Mouse (Mus musculus): ENCODE measurements at regions not wholly inside any gene's neighbourhood (a gene's known extent, or its start where the extent isn't known, plus 50 kb on each side); places are given as distances from the start of the nearest gene placed in this dataset.
A peak's percentile ranks its signal among the peaks of the same experiment; 100 is the strongest.

DNA sequence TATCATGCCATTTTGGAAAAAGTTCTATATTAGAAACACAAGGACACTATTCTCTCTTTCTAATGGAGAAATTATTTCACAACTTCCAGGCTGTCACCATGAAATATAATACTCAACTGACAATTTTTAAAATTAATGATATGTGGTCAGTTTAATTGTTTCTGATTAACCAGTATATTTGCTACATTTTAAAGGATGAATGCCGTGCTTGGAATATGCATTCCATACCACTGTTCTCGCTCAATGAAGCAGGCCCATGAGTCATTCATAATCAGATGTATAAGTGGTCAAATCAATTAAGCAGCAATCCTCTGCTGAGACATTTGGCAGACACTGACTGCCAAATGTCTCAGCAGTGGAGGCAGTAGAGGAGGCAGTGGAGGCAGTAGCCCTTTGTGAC, 283.4 kb upstream of the Gpc5 start:
- no peak for DNase-seq (ENCODE audit: low spot score)

DNA sequence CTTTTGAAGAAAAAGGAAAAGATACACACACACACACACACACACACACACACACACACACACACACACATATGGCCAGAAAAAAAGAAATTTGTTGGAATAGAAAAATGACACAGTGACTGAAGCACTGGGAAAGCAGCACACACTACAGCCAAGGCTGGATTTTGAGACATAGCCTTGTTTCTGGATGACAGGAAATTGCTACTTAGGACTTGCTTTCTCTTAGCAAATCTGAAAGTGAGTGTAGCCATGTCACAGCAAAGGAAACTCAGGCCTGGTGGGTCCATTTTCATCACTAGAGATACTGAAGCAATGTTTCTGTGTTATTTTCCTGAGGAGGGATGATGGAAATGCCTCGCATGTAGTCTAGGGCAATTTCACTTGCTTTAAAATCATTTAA, 271.3 kb upstream of the Gpc5 start:
- DNase-seq (ENCODE audit: low spot score) = no peak

DNA sequence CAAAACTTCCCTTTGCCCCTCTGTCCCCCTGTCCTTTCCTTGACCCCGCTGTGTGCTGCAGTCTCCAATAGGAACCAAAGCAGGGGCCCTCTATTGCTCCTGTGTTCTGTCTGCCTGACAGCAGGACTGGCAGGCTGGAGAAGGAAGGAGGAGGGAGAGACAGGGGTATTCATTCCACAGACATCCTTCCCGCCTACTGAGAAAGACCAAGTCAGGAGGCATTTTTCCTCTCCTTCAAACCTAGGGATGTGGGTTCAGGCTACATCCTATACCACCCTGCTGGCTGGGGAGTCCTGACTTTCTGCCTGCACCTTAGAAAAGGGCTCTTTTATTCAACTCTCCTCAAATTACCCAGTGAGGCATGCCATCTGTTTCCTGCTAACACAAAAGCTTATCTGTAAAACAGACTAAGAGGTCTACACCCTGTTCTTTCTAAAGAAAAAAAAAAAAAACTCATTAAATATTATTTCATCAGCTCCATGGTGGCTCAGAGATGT, 270.9 kb upstream of the Gpc5 start:
- no peak for DNase-seq (ENCODE audit: low spot score)

DNA sequence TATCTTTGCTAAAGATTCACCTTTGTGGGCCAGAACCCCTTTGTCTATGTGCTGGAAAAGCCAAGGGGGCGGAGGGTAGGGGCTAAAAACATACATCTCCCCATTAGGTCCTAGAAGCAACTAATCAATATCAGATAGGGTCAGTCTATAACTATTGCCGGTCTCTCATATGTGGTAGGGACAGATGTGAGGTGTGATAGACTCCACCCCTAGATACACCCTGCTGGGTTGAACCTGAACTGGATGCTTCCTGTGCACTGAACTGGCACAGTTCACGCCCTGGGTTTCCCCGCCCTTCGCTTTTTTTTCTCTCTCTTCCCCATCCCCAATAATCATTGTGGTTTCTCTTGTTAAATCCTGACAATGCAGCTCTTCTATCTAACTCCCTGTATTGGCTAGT, 270.3 kb upstream of the Gpc5 start:
- DNase-seq (ENCODE audit: low spot score) = no peak

DNA sequence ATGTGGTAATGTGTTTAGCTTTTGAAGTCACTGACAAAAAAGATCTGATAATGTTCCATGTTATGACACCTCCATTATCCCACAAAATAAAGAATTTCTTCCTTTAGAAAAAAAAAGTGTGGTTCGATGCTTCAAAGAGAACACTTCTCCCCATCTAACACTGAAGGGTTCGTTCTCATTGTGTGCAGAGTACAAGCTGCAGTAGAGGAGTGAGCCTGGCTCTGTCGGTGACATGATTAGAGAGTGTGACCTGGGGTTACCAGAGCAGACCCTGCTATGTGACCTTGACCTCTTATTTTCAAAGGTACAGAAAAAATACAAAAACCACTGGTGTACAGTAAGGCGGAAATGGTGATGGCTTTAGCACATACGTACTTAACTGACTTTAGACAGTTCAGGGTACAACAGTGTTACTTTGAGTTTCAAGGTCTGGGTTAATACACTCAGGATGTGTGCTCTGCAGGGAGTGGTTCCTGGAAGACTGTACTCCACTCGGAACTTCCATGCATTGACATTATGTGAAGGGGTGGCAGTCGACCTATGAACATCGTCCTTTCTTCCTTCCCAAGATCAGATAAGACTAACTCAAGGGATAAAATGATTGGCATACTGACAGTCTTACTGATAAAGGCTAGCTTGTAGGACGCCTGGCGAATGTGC, 265.2 kb upstream of the Gpc5 start:
- no peak for DNase-seq (ENCODE audit: low spot score)

DNA sequence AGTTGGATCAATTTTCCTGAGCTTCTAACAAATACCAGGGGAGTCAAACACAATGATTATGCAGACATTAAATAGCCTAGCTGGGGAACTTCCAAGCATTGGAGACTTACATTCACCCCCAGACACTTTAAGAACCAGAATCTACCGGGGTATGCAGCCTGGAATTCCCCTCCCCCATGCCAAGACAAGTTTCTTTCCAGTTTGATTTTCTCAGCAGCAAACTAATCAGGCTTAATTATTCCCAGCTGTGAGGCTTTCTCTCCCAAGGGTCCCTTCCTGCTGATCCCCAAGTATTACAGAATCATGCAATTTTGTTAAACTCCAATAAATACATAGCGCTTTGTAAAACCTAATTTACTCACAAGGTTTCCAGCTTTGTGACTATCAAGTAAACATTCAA, 262.7 kb upstream of the Gpc5 start:
- DNase-seq (ENCODE audit: low spot score) = no peak

DNA sequence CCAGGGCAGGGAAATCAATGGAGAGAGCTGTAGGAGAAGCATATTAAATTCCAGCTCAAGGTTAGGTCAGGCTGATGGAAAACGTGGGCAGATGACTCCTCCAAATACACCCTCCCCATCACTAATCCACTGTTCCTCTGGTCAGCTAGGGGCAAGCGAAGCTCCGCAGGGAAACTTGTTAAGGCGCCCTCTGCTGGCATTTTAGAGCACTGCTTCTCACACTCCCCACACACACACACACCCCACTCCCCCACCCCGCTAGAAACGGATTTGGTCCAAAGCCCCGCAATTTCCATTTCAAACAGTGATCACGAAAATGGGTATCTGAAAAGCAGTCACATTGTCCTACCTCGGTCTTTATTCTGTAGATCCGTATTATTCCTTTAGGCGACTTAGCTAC, 259.0 kb upstream of the Gpc5 start:
- no peak for DNase-seq (ENCODE audit: low spot score)

DNA sequence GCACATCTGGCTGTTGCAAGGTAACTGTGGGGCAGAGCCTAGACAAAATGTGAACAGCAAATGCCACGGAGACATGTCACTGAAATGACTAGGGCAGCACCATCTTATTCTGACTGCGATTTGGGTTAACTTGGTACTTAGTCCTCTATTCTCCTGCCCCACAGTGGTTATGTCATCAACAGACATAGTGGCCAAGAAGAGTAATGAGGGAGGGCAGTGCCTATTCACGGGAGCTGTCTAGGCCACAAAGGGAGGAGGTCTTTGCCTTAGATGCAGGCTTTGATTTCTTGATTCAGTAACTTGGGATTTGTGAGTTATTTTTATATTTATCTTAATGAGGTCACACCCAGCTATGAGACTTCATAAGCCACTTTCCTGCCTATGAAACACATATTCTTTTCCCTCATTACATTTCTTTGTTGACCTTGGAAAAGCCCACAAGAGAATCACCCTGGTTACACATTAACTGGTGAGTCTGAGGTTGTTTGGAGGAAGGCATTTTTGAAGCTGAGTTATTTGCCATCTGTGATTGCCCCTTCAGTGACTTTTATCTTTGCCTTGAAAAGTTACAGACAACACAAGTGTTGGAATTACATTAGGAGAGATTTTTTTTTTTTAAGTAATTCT, 255.2 kb upstream of the Gpc5 start:
- no peak for DNase-seq (ENCODE audit: low spot score)

DNA sequence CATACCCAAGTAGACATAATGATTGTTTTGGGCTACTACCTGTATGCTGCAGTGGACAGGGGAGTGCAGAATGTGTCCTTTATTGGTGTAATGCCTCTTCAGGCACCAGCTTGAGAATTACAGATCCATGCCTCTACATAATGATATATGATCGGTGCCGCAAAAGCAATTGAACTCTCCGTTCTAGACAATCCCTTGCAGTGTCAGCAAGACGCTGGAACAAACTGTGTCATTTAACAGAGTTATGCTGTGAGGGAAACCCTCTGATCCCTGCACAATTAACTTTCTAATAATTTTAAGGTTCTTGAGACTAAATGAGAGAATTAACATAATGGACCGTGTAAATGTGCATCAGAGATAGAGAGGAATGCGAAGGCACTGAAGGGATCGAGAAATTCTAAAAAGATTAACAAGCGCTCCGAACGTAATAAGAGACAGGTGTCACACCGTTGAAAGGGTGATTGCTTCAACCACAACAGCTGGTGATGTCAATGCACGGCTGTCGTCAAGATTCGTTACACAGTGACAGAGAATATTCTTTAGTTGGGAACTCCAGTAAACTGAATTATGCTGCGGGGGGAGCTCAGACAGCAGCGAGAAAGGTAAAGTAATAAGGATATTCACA, 254.3 kb upstream of the Gpc5 start:
- DNase-seq (ENCODE audit: low spot score) = no peak

DNA sequence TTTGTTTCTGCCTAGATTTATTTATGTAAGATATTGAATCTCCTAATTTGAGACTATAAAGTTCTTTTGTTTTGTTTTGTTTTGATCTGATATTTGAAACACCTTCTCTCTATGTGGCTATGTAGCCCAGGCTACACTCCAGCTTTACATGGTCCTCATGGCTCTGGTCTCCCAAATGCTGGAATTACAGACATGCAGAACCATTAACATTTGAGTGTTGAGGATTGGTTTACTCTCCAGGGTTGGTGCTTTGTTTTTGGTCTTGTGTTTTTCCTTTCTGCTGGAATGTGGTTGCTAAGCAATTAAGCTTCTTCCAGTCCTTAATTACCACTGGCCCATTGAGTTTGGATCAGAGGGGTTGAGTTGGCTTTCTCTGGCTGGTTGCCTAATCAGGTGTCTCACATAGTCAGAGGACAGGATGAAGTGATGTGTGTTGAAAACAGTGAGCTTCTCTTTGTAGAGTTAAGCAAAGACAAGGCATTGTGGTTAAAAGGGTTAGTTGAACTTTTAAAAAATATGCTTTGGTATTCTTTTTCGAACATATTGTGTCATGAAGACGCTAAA, 252.6 kb upstream of the Gpc5 start:
- DNase-seq (ENCODE audit: low spot score) = no peak

DNA sequence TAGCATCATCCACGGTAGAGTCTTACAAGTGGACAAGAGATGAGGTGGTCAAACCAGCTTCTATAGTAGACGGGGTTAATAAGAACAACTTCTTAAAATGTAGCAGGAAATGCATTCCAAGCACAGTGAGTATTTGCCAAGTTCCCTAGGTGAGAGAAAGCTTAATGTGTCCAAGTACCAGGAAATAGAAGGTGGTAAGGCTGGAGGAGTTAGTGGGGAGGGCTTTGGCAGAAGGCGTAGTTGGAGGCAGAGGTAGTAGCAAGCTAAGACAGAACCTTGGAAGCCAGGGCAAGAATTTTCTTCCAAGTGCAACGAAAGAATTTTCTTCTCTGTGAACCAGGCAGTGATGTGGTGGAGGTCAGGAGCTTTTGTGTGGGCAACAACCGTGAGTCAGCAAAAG, 251.2 kb upstream of the Gpc5 start:
- no peak for DNase-seq (ENCODE audit: low spot score)

DNA sequence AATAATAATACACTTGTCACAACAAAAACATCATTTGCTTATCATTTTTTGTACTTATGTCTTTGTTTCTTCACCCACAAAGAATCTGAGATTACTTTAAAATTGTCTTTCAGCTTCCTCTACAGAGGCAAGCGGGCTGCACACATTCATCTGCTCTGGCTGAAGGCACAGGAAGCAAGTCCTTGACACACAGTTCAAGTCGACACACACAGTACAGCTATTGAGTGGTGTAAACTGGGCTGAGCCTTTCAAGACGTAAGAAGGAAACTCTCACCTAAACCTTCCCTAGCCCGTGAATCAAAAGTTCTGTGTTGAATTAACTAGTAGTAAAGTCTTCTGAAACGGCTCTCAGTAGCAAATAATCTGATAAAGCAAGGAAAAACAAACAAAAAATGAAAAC, 250.5 kb upstream of the Gpc5 start:
- DNase-seq (ENCODE audit: low spot score) = no peak

DNA sequence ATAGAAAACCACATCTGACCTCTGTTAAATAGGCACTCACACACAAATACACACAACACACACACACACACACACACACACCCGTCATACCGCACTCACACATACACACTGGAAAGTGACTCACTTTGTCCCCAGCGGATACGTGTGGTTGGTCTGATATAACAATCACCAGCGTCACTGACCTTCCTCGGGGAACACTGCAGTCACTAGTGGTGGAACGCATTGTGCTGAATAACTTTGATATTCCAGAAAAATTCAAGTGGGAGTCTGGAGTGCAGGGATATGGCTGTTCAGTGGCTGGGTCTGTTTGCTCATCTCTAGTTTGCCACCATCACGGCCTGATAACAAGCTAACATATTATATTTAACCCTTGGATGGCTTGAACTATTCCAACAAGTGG, 249.7 kb upstream of the Gpc5 start:
- DNase-seq (ENCODE audit: low spot score) = no peak

DNA sequence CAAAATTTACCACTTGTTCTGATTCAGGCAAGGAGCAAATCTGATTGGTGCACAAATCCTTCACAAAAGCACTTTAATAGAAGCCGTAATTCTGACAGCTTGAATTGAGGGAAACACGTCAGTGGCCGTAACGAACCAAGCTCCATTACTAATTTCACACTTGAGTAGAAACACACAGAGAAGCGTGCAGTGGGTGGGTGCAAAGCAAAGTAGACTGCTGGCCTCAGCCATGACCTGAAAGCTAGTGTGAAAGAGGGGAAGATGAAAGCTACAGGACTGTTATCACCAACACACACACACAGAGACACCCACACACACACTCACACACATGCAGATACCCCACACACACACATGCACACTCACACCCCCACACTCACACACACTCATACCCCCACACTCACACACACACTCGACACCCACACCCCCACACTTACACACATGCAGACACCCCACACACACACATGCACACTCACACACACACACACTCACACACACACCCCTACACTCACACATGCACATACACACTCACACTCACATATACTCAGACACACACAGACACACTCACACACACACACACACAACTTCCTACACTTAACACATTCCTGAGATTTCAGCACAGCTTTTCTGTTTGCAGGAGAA, 248.8 kb upstream of the Gpc5 start:
- DNase-seq (ENCODE audit: low spot score) = no peak

DNA sequence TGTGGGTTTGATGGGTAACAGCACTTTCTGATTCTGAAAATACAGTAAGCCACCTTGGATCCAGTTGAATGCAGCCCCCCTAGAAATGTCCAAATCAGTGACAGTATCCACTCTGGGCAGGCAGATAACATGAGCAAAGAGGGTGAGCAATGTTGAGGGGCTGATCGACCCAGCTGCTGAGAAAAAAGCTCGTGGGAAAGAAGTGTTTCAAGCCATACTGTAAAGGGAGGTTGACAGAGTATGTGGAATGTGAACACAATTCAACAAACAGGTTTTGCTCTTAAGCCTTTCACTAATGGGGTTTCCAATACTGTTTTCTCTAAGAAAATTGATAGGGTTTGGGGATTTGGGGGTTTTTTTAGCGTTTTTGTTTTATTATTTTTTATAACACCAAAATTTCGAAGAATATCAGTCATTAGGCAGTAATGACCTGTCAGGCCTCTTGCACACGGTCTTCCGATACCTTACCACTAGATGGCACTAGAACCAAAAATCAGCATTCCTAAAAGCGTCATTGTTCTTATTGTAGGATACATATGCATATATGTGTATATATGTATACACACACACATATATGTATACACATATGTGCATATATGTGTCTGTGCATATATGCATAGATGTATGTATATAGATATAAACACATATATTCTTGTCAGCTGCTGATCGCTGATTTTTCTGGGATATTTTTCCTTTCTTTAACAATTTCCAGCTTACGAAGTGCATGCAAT, 237.5 kb upstream of the Gpc5 start:
- peak; percentile 34 for DNase-seq (ENCODE audit: low spot score)

DNA sequence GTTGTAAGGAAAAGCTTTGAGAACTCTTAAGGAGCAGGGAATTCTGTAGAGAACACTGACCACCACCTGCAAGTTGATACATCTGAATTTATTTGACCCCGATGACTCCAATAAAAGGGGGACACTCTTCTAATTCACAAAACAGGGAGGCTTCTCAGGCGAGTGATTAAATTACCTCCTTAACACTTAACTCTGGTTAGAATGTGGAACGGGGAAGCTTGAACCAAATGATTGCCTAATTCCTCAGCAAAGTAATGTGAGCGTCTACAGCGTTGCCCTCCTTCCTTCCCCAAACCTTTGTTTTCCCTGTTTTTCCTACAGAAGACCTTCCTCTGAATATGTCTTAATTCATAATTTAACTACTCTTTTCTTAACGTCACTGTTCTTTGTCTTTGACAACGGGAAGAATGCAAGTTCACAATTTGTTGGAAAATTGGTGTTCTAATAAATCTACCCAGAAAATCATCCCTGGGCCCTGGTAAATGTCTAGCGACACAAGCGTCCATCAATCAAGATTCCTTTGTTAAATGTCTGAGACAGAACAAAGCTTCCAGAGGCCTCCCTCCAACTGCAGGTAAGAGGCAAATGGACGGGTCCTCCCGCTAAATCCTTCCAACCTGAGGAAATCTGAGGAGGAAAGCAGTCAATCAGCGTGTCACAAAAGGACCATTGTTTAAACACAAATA, 236.8 kb upstream of the Gpc5 start:
- DNase-seq (ENCODE audit: low spot score) = no peak

DNA sequence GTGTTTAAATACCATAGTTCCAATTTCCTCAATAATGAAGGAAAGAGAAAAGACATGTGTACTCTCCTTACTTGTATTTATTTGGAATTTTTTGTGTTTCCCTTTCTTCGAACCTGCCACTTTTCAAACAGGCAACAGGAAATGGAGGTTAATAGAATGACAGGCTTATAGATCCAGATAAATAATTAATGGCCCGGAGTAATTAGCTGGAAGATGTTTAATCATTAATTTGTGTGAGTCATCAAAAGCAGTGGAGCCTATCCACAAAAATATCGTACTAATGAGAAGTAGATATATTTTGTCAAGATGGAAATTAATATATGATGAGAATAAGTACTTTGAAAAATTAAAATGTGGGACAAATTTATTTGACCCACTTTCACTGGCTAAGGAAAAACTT, 236.3 kb upstream of the Gpc5 start:
- no peak for DNase-seq (ENCODE audit: low spot score)

DNA sequence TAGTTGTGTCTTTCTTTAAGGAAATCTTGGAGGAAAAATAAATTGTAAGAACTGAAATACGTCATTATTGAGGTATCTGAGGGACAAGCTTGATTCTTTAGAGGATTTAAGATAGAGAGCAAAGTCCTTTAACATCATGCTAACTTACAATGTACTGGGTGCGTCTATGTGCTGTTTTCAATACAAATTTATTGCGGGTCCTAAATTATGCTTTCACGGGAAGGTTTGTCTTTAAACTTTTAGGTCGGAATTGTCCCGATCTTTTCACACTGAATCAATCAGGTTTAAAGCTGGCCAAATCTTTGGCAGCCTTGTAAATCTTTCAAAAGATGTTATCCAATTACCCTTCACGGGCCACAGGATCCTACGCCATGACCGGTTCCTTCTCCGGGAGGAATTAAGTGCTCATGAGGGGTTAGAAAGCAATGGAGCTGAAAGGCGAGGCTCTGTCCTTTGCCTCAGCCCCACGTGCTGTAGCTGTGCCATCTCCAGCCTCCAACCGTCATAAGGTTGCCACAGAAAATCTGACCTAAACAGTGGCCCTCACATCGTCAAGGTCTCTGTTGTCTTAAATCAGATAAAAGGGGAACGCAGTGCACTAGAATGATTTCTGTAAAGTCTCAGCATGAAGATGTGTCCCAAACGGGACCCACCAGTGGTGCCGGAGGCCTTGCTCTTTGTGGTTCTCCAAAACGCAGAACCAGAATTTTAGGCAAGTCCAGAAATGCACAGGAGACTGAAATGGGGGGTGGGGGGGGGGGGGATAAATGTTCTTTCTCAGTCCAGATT, 235.6 kb upstream of the Gpc5 start:
- DNase-seq (ENCODE audit: low spot score) = no peak

DNA sequence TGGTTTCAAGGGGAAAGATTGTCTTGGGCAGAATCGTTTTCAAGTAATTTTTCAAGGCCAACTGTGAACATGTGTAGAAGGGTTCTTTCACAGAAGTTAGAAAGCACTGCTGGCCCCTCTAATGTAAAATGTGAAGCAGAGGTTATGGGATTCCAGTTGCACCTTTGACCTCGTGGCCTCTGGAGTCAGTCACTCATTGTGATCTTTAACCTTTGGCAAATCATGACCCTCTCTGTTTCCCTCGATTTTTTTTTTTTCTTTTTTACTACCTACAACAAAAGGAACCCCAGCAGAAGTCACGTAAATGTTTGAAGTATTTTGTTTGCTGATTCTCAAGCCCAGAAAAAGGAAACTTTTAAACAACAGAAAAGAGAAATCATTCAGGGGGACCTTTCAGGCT, 234.8 kb upstream of the Gpc5 start:
- DNase-seq (ENCODE audit: low spot score) = no peak

DNA sequence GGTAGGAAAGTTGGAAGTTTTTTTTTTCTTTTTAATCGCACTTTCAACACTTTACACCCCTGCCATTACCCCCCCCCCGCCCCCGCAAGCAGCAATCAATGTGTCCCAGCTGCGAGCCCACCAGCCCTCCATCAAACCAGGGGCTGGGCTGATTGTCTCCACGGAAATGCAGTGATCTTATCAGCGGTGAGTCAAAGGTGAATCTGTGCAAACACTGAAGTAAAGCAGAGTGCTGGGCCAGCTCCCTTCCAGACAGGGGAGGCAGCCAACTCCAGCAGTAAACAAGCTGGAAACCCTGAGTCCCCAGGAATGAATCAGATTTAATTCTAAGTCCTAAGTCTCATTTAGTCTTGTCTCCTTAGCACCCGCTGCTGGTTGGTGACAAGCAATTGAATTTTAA, 234.3 kb upstream of the Gpc5 start:
- DNase-seq (ENCODE audit: low spot score) = no peak

DNA sequence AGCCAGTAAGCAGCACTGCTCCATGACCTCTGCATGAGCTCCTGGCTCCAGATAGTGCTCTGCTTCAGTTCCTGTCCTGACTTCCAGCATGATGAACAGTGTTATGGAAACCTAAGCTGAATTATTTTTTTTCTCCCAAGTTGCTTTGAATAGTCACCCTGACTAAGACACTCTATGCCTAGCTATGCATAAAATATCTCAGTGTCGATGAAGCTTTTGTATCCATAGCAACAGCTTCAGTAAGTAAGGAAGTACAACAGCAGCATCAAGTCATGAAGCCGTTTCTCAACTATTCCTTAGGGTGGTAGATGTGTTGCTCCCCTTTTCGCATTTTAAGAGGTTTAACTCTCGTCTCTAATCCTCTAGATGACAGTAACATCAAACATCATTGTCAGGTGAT, 228.4 kb upstream of the Gpc5 start:
- no peak for DNase-seq (ENCODE audit: low spot score)

All from c-Kit-positive CD71-positive TER-119-positive erythroid progenitor cells, embryonic 14.5 days (primary cell).